Mouse (Mus musculus) MEL-GATA-1-ER (cell line): Measurements from ENCODE around the gene Utp4.
"Not testable (repeated sequence)": the region's sequence is repeated elsewhere in the genome, so short reads cannot be mapped to it uniquely, and the experiment has no call there.

Experiments
- DNase-seq: peaks from one replicate; pipeline ENCODE4 v3.0.0-alpha.2; 2012; ENCODE audit warnings: low read depth; ENCODE audit errors: extremely low read depth

Gene Utp4

DNA sequence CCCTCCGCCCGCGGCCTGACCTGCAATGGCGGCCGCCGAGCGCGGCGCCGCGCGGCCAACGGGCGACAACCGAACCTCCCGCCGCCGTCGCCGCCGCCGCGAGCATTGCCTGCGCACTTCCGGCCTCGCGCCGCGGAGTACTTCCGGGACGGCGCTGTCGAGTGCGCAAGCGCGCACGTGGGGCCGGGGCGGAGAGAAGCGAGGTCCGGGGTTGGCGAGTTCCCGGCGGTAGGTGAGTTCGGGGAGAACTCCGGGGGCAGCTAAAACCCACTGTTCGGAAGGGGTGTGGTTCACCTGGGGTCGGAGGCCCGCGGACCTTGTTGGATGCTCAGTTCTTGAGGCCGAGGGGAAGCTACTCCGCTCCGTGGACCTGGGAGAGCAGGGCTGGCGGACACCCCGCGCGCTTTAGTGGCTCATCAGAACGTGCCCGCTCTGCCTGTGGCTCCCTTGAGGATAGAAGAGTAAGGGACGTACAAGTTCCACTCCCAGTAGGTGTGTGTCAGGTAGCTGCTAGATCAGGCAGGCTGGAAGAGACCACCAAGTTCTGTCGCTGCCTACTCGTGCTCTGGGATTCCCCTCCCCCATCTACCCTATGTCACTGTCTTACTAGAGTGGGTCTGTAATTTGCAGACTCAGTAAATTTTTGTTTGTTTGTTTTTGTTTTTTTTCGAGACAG, at the start of gene Utp4:
TSS of gene Utp4 (plus strand) at position 156 of the 676 bp plus-strand sequence.
- DNase-seq = peak; percentile 39

DNA sequence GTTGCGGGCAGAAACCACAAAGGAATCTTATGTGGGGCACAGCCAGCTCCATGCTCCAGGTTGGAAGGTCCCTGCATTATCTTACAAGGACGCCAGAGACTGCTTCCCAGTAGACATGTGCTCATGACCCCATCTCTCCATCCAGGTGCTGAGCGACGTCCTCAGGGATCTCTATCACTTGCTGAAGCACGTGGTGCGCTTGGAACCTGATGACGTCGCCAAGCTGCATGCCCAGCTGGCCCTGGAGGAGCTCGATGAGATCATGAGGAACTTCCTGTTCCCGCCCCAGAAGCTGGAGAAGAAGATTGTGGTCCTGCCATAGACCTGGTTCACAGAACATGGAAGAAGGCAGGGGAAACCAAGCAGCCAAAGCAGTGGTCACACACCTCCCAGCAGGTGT, 43.4 kb upstream of the Utp4 start:
- DNase-seq = peak; percentile 17

DNA sequence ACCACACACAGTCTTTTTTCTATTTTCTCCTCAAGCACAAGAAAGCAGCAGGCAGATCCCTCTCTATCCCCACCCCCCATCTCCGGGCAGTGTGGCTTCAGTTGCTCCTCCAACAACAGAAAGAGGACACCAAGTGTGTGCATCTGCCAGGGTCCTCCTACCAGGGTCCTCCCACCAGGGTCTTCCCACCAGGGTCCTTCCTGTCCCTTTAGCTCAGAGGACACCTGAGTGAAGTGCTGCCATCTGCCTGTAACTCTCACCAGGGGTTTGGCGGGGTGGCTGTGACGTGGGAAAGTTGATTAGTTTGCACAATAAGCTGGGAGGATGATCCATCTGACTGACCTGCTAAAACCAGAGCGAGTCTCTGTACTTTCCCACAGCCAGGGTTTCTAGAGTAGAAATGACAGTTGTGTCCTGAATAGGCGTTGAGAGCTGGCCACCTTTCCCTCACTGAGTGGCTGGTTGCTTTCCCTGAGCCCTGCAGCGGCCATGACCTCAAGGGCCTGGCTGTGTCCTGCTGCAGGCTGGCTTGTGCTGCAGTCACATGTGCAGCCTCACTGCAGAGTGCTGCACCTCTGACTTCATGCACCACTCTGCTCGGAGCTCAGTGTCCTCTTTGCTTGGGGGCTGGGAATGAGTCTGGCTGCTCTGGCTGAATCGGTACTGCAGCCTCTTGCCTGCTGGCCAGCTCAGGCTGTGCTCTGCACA, 38.7 kb upstream of the Utp4 start:
- DNase-seq = no peak

DNA sequence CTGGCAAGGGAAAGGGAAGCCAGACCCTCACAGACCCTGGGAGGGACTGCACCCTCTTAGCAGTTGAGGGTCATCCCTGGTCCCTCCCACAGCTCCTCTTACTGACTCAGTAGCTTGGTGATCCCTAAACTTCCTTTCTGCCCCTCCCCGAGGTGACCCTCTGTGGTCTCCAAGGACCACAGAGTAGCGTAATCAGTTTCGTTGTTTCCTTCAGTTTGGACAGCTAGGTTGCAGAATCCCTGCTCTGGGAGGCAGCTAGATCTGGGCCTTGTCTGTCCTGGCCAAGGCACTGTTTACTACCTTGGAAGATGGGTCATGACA, 38.2 kb upstream of the Utp4 start:
- DNase-seq = no peak

DNA sequence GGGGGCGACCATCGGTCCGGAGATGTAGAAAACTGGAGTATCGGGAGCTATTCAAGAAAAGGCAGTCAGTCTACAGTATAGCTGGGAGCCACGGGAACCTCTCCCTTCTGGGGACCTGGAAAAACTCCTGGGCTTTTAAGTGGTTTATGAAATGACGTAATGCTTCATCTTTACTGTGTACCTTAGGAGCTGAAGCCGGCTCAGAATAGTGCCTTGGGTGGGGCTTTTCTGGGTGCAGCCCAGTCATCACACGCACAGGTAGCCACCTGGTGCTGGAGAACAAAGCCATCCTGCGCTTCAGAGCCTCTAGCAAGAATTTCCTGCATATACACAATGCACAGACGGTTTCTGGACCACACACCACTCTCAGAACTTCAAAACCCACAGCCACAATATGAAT, 30.6 kb upstream of the Utp4 start:
- DNase-seq = no peak

DNA sequence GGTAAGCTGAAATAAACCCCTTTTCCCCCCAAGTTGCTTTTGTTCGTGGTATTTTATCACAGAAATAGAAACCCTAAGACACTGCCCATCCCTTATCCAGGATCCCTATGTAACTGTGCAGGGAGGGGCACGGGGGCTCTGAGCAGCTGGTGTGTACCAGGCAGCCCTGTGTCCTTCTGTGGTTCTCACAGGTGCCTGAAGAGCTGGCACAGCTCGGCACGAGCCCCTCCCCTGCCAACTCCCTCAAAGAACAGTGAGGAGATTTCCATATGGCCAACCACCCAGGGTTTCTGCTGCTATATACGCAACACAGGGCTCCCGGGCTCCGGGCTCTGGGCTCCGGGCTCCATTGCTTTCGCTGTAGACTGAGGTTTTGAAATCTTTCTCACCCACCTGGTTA, 28.1 kb upstream of the Utp4 start:
- no peak for DNase-seq

DNA sequence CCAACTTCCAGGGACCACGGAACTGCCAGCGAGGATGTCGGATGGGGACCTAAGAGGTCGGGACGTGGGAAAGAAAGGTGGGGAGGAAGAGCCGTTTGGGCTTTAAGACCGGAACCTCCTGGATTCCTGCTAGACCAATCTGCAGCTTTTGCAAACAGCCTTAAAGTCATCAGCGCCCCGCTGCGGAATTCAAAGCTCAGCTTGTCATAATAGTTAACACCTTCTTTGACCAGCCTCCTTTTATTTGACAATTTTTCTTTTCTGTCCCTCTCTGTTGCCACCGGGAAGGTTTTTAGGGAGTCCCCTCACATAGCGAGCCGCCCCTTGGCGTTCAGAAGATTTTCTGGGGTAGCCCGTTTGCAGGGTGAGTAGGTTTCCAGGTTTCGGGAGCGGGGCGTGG, 23.4 kb upstream of the Utp4 start, which contains the start of gene Has3:
TSS of gene Has3 (plus strand) at position 192 of the 400 bp plus-strand sequence.
- no peak for DNase-seq

DNA sequence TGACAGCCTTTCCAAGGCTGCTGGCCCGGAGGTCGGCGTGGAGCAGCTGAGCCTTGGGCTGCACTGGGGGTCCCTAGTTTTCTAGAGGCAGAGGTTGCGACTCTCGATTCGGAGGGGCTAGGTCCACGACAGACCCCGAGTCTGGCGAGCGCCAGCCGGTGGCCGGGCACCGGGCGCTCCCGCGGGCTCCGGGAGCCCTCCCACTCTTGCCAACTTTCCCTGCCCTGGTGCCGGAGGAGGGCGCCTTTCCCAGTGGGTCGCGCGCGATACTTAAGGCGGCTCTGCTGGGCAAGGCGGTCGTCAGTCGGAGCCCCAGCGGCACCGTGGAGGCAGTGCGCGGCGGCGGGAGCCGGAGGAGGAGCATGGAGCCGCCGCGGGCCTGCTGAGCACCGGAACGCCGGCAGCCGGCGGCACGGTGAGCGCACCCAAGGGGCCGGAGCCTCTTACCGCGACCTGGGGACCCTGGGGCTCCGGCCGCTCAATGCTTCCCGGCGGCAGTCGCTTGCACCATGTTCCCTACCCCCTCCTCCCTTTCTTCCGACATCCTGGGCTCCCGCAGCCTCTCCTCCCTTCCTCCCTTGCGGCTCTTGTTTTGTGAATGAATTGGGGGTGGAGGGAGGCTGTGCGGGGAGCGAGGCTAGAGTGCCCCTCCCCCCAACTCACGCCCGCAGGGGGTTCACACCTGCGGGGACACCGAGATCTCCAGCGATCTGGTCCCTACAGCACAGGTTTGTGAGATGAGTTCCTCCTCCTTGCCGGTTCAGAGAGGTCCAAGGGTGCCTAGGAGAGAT, 22.7 kb upstream of the Utp4 start:
- no peak for DNase-seq

DNA sequence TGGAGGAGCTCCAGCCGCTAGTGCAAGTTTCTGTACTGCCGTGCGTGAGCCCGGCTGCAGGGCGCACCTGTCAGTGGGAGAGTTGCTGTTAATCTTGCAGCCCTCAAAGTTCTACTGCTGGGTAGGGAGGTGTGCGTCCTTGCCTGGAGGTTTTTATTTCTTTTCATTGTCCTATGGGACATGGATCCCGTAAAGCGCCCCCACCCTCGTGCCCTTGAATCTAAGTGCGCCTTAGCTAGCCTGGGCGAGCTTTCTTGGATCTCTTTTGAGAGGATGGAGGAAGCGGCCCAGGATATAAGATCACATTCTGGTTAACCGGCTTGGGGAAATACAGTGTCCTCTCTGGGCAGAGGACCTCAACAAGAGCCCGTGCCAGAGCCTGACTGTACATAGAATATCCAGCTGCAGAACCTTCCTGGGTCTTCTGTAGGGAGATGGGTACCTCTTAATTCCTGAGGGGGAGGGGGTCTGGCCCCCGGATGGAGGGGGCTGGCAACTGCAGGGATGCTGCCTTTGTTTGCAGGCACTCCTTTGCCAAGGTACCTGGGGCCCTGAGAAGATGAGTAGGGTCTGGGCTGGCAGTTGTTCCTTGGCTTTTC, 22.0 kb upstream of the Utp4 start:
- DNase-seq = no peak

DNA sequence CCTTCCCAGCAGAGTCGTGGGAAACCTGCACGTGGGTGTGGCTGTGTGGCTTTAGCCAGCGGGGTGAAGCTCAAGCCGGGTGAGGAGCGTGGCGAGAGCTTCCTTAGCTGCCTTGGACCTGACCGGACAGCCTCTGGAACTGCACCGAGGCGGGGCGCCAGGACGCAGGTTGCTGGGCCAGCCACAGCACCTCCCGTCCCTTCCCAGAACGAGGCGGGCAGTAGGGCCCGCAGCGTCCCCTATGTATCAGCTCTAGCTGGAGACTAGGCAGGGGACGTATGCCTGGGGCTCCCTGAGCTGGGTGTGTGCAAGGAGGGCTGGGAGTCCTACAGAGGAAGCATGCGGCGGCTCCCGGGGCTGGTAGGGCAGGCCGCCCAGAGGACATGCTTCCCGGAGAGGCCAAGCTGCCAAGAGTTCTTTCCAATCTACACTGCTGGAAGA, 21.5 kb upstream of the Utp4 start:
- no peak for DNase-seq

DNA sequence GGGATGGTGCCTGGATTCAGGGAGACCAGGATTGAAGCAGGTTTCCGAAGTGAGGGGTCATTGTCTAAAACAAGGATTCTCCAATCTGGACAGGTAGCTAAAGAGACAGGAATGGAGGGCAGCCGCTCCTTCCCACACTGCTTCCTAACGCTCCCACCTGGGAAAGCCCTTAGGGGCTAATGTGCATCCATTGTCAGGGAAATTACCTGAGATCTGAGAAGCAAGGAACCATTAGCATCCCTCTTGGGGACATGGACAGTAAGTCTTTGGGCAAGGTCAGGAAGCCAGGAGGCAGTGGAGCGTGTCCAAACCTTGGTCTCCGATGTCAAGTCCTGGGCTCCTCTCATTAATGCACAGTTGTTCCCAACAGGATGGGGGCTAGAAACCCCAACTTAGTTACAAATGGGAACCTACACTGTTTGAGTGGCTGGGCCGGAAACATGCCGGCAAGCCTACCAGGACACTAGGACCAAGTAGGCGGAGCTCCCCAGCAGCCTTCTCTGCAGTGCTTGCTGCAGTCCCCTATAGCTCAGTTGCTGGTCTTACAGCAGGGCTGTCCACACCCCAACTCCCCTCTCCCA, 20.9 kb upstream of the Utp4 start:
- DNase-seq = no peak

DNA sequence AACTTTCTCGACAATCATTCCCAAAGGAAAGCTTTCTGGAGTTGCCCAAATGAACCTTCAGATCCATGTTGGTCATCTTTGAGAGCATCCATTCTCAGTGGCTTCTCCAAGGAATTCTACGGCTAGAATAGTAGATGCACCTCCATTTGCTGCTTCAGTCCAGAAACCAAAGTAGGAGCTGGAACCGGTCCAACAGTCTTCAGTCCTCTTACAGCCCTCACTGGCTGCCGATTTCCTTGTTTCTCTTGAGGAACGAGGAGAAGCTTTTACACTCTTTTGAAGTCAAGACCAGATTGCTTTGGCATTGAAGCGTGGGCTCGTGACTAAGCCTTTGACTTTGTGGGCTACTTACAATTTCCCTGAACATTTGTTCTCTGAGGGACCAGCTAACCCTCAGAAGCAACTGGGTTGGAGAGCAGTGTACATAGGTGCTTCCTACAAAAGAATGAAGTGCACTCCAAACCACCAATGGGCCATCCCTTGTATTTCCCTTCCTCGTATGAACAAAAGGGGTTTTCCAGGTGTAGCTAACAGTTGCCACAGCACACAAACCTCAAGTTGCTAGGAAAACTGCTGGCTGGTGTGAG, 13.2 kb upstream of the Utp4 start:
- DNase-seq = no peak

DNA sequence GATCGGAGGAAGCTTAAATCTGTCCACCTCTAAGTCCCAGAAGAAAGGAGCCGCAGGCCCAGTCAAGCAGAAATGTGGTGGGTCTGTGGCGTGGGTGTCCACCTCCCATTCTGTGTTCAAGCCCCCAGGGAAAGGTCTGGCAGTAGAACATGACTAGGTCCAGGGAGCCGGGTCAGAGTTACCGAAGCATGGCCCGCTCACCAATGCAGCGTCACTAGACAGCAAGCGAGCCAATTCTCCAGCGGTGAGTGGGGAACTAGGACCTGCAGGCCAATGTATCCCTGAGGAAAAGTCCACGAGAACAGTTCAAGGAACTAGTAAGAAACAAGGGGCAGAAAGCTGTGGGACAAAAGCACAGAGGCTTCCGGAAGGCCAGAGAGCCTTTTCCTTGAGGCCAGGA, 9.3 kb upstream of the Utp4 start:
- DNase-seq = not testable (repeated sequence)

DNA sequence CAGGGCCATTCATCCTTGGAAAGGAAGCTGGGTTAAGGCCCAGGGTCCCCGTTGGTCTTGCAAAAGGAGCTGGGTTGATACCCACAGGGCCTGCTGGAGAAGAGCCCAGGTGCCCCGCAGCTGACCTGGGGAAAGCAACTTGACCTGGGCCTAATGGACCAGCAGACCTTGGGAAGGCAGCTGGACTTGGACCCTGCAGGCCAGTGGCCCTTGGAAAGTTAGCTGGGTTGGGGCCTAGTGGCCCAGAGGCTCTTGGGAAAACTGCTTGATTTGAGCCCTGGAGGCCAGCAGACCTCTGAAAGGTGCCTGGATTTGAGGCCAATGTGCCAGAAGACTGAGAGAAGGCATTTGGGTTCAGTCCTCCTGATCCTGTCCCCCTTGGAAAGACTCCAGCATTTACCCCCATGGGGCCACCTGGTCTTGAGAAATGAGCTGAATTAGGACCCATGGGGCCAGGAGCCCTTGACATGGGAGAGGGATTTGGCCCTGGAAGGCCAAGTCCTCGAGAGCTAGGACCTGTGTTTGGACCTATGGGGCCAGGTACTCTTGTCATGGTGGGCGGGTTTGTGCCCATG, 8.5 kb upstream of the Utp4 start:
- DNase-seq = not testable (repeated sequence)

DNA sequence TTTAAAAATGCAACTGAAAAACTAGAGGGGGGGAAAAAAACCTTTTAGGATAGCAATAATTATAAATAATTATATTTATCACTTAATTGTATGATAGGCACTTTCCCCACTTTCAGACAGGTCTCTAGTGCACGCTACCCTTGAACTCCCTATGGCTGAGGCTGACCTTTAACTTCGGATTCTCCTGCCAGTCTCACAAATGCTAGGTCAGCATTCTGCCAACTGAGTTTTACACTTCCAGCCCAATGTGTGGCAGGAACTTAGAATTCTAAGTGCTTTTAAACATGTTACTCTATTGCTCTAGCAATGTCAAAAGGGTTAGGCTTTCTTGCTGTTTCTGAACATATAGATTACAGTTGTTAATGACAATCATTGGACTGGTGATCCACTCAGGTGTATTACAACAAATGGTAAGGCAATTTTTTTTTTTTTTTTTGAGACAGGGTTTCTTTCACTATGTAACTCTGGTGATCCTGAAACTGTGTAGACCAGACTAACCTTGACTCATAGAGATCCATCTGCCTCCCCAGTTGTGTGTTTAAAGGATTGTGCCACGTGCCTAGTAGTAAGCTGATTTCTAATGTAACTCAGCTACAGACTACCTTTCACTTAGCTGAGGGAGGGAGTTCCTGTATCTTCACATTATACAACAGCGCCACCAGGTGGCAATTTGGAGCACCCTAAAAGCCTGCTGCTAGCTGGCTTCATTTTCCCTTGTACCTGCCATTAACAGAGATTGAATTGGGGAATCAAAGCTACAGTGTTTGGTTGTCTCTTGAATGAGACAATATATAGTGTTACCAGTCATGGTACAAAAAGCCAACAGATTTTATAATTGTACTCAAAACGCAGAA, 5.9 kb upstream of the Utp4 start:
- DNase-seq = peak; percentile 55

DNA sequence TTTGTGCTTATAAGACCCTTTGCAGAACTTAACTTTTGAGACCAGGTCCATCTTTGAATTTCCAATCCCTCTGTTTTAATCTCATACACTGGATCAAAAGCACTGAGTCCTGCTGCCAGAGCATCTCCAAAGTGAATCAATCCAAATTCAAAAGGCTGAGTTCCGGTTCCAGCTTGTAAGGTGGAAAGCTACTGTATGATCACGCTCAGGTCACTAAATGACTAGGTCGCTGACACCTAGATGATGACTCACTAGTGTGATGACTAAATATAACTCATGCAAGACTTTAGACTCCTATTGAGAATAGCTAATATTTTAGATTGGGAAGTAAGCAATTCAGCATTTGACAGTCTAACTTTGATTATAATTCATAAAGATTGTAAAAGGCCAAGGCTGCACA, 4.6 kb upstream of the Utp4 start:
- no peak for DNase-seq

DNA sequence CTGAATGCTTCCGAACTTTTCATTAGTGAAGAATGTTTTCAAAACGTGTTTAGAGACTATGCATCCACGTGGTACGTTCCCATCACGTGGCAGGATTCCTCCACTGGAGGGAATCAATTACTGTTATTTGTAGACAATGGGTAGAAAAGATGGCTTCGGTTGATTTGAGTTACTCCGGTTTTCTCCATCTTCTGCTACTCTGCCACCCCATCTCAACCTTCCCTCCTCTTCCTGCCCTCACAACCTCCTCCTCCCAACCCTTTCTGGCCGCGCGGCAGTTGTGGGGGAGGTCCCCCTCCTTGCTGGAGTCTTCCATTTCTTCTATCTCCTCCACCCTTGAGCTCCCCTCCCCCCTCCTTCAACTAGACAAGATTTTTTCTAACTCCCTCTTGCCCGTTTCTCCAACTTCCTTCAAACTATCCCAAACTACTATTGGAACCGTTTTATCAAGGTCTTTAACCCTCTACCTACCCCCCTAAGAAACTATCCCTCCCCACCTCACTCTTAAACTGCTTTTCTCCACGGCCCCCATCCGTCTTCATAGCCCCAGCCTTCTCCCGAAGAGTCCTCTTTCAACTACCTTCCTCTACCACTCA, 1.1 kb upstream of the Utp4 start:
- peak; percentile 40 for DNase-seq

DNA sequence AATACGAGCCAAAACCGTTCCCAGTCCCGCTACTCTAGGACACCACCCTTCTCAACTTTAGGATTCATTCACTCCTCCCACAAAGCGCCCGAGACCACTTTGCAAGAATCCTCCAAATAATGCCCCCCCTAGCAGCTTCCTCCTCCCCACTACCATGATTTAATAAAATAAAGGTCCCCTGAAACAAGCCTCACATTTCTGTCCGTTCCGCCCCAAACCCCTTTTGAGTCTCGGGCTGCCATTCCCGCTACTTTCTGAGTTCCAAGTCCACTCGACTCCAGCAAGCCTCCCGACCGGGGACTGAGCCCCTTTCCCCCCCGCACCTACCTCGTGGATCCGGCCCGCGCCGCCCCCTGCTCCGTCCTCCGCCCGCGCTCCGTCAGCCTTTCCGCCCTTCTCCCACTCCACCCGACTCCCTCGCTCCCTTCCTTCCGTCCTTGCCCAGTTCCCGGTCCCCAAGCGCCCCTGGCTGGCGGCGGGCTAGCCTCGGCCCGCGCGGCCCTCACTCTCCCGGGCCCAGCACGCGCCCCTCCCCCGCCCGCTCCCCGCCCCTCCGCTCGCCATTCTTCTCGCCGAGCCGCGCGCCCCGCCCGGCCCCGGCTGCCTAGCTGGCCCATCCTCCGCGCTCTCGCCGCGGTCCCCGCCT, 507 bp upstream of the Utp4 start:
- peak; percentile 11 for DNase-seq

DNA sequence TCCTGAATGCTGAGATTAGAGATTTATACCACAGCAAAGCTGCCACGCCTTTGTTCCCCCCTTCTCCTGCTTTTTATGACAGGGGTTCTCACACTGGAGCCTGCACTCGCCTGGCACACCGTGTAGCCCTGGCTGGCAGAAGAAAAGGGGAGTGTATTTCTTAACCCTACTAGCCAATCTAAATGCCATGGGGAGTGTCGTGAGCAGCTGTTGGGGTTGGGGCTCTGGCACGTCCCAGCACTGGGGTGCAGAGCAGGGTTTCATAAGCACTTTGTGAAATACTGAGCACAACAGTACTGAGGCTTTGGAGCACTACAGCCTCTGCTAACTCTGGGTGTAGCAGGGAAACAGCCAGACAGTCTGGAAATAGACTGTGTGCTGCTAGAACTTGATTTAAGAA, 6.0 kb downstream of the Utp4 start:
- DNase-seq = no peak
